Mouse (Mus musculus): ENCODE results near the gene Ttyh3.

Ttyh3 gene

GRCm38 (mm10) chr5:140652587-140652986 lies 3.8 kb upstream of the Ttyh3 start:
- DNase-seq (ENCODE audit: low read depth, low spot score): no peak

GRCm38 (mm10) chr5:140651231-140651630 lies 2.4 kb upstream of the Ttyh3 start:
- no peak for DNase-seq (ENCODE audit: low read depth, low spot score)

GRCm38 (mm10) chr5:140649881-140650414 lies 1.1 kb upstream of the Ttyh3 start:
- DNase-seq (ENCODE audit: low read depth, low spot score): no peak

GRCm38 (mm10) chr5:140649101-140649667 lies 353 bp upstream of the Ttyh3 start:
- peak; percentile 99 for DNase-seq (ENCODE audit: low read depth, low spot score)

GRCm38 (mm10) chr5:140647821-140648518 lies 861 bp downstream of the Ttyh3 start:
- peak; percentile 65 for DNase-seq (ENCODE audit: low read depth, low spot score)

GRCm38 (mm10) chr5:140647031-140647760 lies 1.6 kb downstream of the Ttyh3 start:
- DNase-seq (ENCODE audit: low read depth, low spot score): peak; percentile 88

- DNase-seq (ENCODE audit: low read depth, low spot score): no peak
These were observed 2.7 kb downstream of the Ttyh3 start for GRCm38 (mm10) chr5:140646171-140646570.

- no peak for DNase-seq (ENCODE audit: low read depth, low spot score)
These were observed 3.4 kb downstream of the Ttyh3 start for GRCm38 (mm10) chr5:140645454-140645853.

GRCm38 (mm10) chr5:140644702-140645201 lies 4.1 kb downstream of the Ttyh3 start:
- peak; percentile 29 for DNase-seq (ENCODE audit: low read depth, low spot score)

GRCm38 (mm10) chr5:140644263-140644662 lies 4.6 kb downstream of the Ttyh3 start:
- DNase-seq (ENCODE audit: low read depth, low spot score): no peak

GRCm38 (mm10) chr5:140642076-140642475 lies 6.8 kb downstream of the Ttyh3 start:
- DNase-seq (ENCODE audit: low read depth, low spot score): peak; percentile 50

GRCm38 (mm10) chr5:140641254-140641928 lies 7.4 kb downstream of the Ttyh3 start:
- DNase-seq (ENCODE audit: low read depth, low spot score): no peak

GRCm38 (mm10) chr5:140640812-140641211 lies 8.0 kb downstream of the Ttyh3 start:
- DNase-seq (ENCODE audit: low read depth, low spot score): no peak

- DNase-seq (ENCODE audit: low read depth, low spot score): no peak
These were observed 9.0 kb downstream of the Ttyh3 start for GRCm38 (mm10) chr5:140639871-140640270.

GRCm38 (mm10) chr5:140639312-140639711 lies 9.5 kb downstream of the Ttyh3 start:
- DNase-seq (ENCODE audit: low read depth, low spot score): no peak

GRCm38 (mm10) chr5:140638484-140638883 lies 10.3 kb downstream of the Ttyh3 start:
- no peak for DNase-seq (ENCODE audit: low read depth, low spot score)

GRCm38 (mm10) chr5:140637989-140638388 lies 10.8 kb downstream of the Ttyh3 start:
- DNase-seq (ENCODE audit: low read depth, low spot score): no peak

- DNase-seq (ENCODE audit: low read depth, low spot score): peak; percentile 33
These were observed 11.8 kb downstream of the Ttyh3 start for GRCm38 (mm10) chr5:140637058-140637410.

GRCm38 (mm10) chr5:140636316-140637057 lies 12.3 kb downstream of the Ttyh3 start:
- DNase-seq (ENCODE audit: low read depth, low spot score): no peak

- DNase-seq (ENCODE audit: low read depth, low spot score): peak; percentile 53
These were observed 13.8 kb downstream of the Ttyh3 start for GRCm38 (mm10) chr5:140634798-140635722.
